Mouse (Mus musculus): ENCODE measurements around the gene Chrm4.
A peak's percentile ranks its signal among the peaks of the same experiment; 100 is the strongest.

Chrm4 gene

GRCm38 (mm10) chr2:91944170-91944950, 17.3 kb downstream of the Chrm4 start:
- DNase-seq (ENCODE audit: low spot score), result peak; percentile 89

GRCm38 (mm10) chr2:91945483-91945882, 18.4 kb downstream of the Chrm4 start, which contains the start of gene Gm9821:
Gm9821 (plus strand) TSS chr2:91945703.
- no peak for DNase-seq (ENCODE audit: low spot score)

DNA sequence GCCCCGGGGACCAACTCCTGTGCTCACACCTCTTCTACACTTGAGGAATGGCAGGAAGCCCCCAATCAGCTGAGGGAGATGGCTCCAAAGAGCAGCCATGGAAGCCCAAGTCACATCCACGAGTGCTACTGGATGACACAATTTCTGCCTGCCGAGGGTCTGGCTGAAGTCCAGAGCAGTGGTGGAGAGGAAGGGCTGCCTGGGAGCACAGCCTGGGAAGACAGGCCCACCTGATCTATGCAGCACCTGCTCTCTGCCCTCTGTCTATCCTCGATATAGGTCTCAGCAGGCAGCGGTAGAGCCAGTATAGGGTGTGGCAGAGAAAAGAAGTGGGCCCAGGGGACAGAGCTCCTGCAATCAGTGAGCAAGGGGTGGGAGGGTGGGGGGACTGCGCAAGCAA, 19.8 kb downstream of the Chrm4 start:
- DNase-seq (ENCODE audit: low spot score), result no peak

DNA sequence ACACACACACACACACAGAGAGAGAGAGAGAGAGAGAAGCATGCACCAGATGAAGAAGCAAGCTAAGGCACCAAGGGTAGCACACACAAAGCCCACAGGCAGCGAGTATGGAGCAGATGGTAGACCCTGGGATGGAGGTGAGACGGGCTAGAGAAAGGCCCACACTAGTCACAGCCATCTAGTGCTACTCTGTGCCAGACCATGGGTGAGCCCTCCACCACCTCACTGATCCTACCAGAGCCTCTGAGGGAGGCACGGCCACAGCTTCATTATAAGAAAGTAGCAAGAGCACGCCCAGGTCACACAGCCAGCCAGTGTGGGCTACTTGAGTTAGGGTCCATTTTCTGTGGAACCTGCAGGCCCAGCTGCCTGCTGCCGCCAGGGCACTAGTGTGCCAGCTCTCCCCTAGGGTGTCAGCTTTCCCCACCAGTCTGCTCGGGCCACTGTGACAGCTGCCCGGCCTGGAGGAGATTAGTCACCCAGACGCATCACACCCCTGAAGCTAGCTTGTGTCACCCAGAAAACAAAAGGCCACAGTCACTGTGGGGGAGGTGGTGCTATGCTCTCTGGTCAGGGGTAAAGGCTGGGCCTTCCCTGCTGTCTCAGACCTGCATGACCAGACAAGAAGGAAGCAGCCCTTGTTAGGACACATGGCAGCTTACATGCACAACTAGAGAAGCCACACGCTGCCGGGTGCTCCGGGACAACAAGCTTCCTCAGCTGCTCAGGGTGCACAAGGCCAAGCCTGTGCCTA, 20.5 kb downstream of the Chrm4 start:
- DNase-seq (ENCODE audit: low spot score), result no peak

GRCm38 (mm10) chr2:91948151-91948509, 21.1 kb downstream of the Chrm4 start:
- no peak for DNase-seq (ENCODE audit: low spot score)

DNA sequence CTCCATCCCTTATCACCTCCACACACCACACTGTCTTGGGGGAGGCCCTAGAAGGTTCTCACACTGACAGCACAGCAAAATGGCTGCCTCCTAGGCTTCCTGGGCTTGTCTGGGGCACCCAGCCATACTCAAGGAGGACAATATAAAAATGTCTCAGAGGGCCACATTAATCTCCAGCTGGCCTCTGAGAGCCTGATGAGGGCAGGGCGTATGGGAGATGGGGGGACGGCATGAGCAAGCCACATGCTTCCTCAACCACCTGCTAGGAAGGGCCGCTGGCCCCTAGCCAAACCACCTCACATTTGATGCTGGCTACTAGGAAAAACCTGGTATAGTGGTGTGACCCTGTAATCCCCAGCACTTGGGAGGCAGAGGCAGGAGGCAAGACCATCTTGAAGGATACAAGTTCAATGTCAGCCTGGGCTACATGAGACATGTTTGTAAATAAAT, 21.8 kb downstream of the Chrm4 start:
- no peak for DNase-seq (ENCODE audit: low spot score)

- no peak for DNase-seq (ENCODE audit: low spot score)
Measured at GRCm38 (mm10) chr2:91949411-91950274, 22.6 kb downstream of the Chrm4 start.

GRCm38 (mm10) chr2:91950275-91951085, 23.4 kb downstream of the Chrm4 start:
- peak; percentile 68 for DNase-seq (ENCODE audit: low spot score)

DNA sequence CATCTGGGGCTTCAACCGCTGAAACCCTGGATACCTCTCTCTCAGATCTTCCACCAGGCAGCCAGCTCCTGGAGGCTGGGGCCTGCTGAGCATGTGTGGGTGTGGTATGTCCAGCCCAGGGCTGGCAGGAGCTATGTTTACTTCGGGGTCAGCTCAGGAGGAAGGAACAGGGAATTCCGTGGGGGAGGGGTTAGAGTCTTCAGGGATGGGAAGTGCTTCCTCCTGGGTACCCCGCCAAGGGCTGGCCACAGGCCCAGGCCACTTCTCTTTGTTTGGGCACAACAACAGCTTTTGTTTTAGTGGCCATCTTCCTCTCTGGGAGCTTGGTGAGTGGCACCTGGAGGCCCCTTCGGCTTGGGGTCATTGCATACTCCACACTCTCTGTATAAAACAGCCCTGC, 26.8 kb downstream of the Chrm4 start:
- DNase-seq (ENCODE audit: low spot score), result peak; percentile 50

- no peak for DNase-seq (ENCODE audit: low spot score)
Measured at GRCm38 (mm10) chr2:91955121-91955591, 28.1 kb downstream of the Chrm4 start.

DNA sequence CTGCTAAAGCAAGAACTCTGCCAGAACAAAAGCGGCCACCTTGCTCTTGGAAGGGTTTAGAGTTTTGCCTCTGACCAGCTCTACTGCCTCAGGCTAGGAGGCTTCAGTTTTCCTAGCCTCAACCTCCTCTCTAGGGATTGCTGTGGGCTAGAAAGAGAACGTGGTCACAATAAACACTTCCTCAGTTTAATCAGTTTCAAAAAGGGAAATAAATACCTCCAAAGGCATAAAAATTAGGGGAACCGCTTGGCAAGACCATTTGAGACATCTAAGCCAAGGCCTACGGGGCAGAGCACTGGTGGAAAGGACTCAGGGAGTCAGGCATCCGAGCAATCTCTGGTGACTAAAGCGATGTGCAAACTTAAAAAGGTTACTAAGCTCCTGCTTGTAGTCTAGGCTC, 28.8 kb downstream of the Chrm4 start:
- DNase-seq (ENCODE audit: low spot score), result no peak

GRCm38 (mm10) chr2:91957096-91957495, 30.0 kb downstream of the Chrm4 start:
- DNase-seq (ENCODE audit: low spot score), result no peak

DNA sequence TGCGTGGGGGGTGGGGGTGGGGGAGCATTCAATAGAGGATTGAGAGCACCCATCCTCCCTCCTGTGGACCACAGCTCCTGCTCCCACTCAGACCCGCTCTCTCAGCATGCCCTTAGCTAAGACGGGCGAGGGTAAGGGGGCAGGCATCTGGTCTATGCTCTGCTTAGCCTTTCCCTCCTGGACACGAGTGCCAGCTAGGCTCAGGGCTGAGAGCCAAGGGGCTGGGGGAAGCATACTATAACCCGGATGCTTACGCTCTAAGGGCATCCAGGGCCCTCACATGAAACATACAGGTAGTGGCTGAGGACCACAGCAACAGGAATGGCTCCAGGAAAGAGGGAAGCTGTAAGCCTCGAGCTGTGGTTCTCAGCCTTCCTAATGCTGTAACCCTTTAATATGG, 31.0 kb downstream of the Chrm4 start:
- no peak for DNase-seq (ENCODE audit: low spot score)

DNA sequence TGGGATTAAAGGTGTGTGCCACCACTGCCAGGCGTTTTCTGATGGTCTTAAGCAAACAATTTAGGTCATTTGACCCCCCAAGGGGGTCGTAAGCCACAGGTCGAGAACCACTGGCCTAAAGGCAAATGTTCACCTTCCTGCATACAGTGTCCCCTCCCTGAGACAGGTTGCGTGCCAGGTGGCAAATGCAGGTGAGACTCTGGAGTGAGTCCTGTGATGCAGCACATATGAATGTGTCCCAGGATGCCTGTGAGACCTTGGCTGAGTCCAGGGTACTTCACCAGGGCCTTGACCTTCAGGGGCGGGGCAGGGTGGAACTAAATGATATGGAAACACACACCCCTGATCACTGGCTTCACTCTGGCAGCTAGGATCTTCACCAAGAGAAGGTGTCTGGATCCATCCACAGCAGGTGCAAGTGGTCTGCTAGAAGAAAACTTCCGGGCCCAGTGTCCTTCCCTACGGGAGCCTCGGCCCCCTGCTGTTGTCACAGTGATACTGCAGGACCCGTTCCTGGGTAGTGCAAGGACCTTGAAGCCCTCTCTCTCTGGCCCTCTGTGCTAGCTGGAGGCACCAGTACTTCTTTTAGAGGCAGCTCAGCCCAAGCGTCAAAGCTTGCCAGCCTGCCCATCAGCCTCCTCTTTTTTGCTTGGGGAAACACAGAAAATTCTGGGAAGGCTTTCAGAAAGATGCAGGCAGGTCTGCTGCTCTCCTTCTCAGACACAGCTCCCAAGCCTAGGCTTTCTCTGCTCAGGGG, 31.8 kb downstream of the Chrm4 start:
- DNase-seq (ENCODE audit: low spot score), result peak; percentile 80

GRCm38 (mm10) chr2:91959544-91960410, 32.7 kb downstream of the Chrm4 start:
- DNase-seq (ENCODE audit: low spot score), result no peak

DNA sequence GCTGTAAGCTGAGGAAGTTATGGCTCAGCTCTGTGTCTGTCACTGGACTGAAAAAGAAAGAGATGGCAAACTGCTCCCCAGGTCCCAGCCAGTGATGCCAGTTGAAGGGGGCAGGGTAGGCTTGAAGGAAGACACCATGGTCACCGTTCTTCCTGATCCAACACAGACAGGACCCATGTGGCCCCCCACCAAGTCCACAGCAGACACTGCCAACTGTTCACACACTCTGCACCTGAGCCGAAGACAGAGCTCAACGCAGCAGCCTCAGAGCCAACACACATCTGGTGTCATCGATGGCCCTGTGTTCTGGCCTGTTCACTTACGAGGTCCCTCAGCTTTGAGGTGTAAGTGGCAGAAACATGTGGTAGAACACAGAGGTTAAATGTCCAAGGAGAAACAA, 33.4 kb downstream of the Chrm4 start:
- no peak for DNase-seq (ENCODE audit: low spot score)

GRCm38 (mm10) chr2:91961901-91962761, 35.1 kb downstream of the Chrm4 start:
- DNase-seq (ENCODE audit: low spot score), result no peak

DNA sequence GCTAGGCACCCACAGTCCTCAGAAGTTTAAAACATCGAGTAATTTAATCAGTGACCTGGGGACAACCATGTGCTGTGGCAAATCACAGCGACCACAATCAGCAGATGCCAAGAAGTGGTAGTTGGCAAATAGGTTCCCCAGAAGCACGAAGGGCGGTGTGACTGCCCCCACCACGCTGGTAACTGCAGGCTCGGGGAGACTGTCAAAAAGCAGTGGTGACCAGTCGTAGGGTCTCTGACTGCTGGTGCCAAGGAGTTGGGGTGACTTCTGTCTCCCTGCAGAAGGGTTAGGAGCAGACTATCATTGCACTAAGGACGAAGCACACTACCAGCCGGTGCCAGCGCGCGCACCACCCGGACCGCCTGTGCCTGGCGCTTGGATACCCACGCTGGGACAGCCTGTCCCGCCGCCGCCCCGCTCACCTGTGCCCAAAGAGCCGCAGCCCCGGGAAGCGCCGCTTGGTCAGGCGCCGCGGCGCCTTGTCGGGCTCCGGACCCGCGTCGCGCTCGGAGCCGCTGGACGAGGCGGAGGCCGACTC, 35.9 kb downstream of the Chrm4 start:
- no peak for DNase-seq (ENCODE audit: low spot score)
